10 mouse cellular contexts compared by ENCODE assay signal in genomic region chr1:72825921-72826320, GRCm38 (mm10). TPM values are rescaled to one million over a fixed set of nuclear protein-coding genes. Genes with fewer than 3 reads are reported as not detected.
DNase-seq lines count a peak whose midpoint lies in the region; ATAC-seq and TF ChIP-seq lines count a peak whose summit lies in the region.
"Had no signal": no experiment of that assay in that cellular context is flagged by ENCODE, and none has a peak within 500 bp of the region (broad histone marks: within the 10 kb centered on the region; RNA-seq: fewer than 3 reads in every experiment).

No protein-coding gene starts in this region.

- no peaks in the 10 kb centered on the region for H3K9me3 ChIP-seq in forebrain, embryonic 12.5 days
- H3K9me3 ChIP-seq in limb, embryonic 12.5 days: no peaks in the 10 kb centered on the region
- H3K9me3 ChIP-seq in stomach, embryonic 15.5 days: no peaks in the 10 kb centered on the region

- H3K36me3 ChIP-seq in liver, adult 2 months (ENCODE audit: control insufficient read depth, insufficient read depth, low read length): peaks cover 1% of the 10 kb centered on the region; the same call in 1 of the 2 replicates
- peaks cover 29% of the 10 kb centered on the region for H3K36me3 ChIP-seq in forebrain, embryonic 12.5 days (replicated peaks)
- 0 out of 2 replicates have a peak, but pooled peaks cover 11% of the 10 kb centered on the region for H3K36me3 ChIP-seq in limb, embryonic 12.5 days
- no peaks in the 10 kb centered on the region for H3K36me3 ChIP-seq in stomach, embryonic 15.5 days

- peak overlapping the region; percentile 38 for H3K4me3 ChIP-seq in liver, adult 2 months (ENCODE audit: insufficient read depth, low read depth, low read length)
- H3K4me3 ChIP-seq in forebrain, embryonic 12.5 days (replicated peaks): peak overlapping the region; percentile 88
- peak overlapping the region; percentile 80 for H3K4me3 ChIP-seq in limb, embryonic 12.5 days (replicated peaks)
- H3K4me3 ChIP-seq in stomach, embryonic 15.5 days (replicated peaks): peak overlapping the region; percentile 68

- ATAC-seq in forebrain, embryonic 12.5 days (ENCODE audit: low FRiP score): no peak
- ATAC-seq in limb, embryonic 12.5 days (ENCODE audit: insufficient number of reproducible peaks, insufficient read depth, low FRiP score, low TSS enrichment, low read depth): no peak
- no peak for ATAC-seq in stomach, embryonic 15.5 days (ENCODE audit: insufficient read depth, low FRiP score, low read depth)

- no peak overlapping the region for H3K27ac ChIP-seq in liver, adult 2 months (replicated peaks; ENCODE audit: insufficient read depth, low read depth, low read length)
- peak overlapping the region; percentile 95 for H3K27ac ChIP-seq in forebrain, embryonic 12.5 days
- peak overlapping the region; percentile 85 for H3K27ac ChIP-seq in limb, embryonic 12.5 days
- peak overlapping the region; percentile 51; the same call in 1 of the 2 replicates for H3K27ac ChIP-seq in stomach, embryonic 15.5 days

- peak overlapping the region; percentile 47 for H3K9ac ChIP-seq in liver, adult 2 months (ENCODE audit: low read depth, low read length)
- peak overlapping the region; percentile 91 for H3K9ac ChIP-seq in forebrain, embryonic 12.5 days
- H3K9ac ChIP-seq in limb, embryonic 12.5 days (replicated peaks): peak overlapping the region; percentile 76
- H3K9ac ChIP-seq in stomach, embryonic 15.5 days: no peak overlapping the region

- no peak for TF ChIP-seq POLR2A in liver, adult 2 months (IDR thresholded peaks at IDR 0.05; ENCODE audit: extremely low read depth, insufficient read depth, low read length)

- TF ChIP-seq CTCF in liver, adult 2 months (IDR thresholded peaks at IDR 0.05; ENCODE audit: low read depth, low read length): no peak

- H3K4me1 ChIP-seq in liver, adult 2 months (ENCODE audit: control insufficient read depth, insufficient read depth, low read length): no peaks in the 10 kb centered on the region
- peaks cover 37% of the 10 kb centered on the region for H3K4me1 ChIP-seq in forebrain, embryonic 12.5 days
- H3K4me1 ChIP-seq in limb, embryonic 12.5 days (replicated peaks): peaks cover 33% of the 10 kb centered on the region
- H3K4me1 ChIP-seq in stomach, embryonic 15.5 days: peaks cover 7% of the 10 kb centered on the region; the same call in 1 of the 2 replicates

- H3K4me2 ChIP-seq in forebrain, embryonic 12.5 days: peak overlapping the region; percentile 88
- peak overlapping the region; percentile 97 for H3K4me2 ChIP-seq in limb, embryonic 12.5 days
- peak overlapping the region; percentile 99 for H3K4me2 ChIP-seq in stomach, embryonic 15.5 days

- H3K27me3 ChIP-seq in liver, adult 2 months (ENCODE audit: control insufficient read depth, insufficient read depth, low read length): no peaks in the 10 kb centered on the region
- H3K27me3 ChIP-seq in forebrain, embryonic 12.5 days: no peaks in the 10 kb centered on the region
- H3K27me3 ChIP-seq in limb, embryonic 12.5 days: no peaks in the 10 kb centered on the region; the same call in 1 of the 2 replicates
- H3K27me3 ChIP-seq in stomach, embryonic 15.5 days (replicated peaks): no peaks in the 10 kb centered on the region

- no peaks in the 10 kb centered on the region for H3K79me2 ChIP-seq in liver, adult 2 months (ENCODE audit: control insufficient read depth, insufficient read depth, low read length)

- 24% methylated on average over 4 of the region's 4 CpGs for WGBS in liver, adult 2 months
- 4% methylated on average over 4 of the region's 4 CpGs for WGBS in forebrain, embryonic 12.5 days
- 2% methylated on average over 4 of the region's 4 CpGs for WGBS in limb, embryonic 12.5 days
- WGBS in stomach, embryonic 15.5 days: 26% methylated on average over 4 of the region's 4 CpGs

- peak; percentile 34 for DNase-seq in liver, adult 2 months (ENCODE audit: extremely low read depth, low read depth, low spot score)
- no peak for DNase-seq in liver
- no peak for DNase-seq in urinary bladder, postnatal 4 days (ENCODE audit: low spot score in 2 of 2)
- DNase-seq in right cerebral cortex, postnatal 10 days (ENCODE audit: low spot score in 2 of 2): no peak
- DNase-seq in gastrocnemius, postnatal 4 days (ENCODE audit: low spot score in 2 of 2): no peak
- DNase-seq: thymus, adult 18-20 months had no signal

RNA-seq across cellular contexts. Expression of gene Igfbp2, which starts 1.6 kb away (rescaled TPM):
- total RNA-seq in liver, adult 2 months (2014; rRNA removed): 500 and 747 TPM in 2 replicates
- polyA plus RNA-seq in liver, adult 2 months (2012; rRNA removed): 223 and 1,009 TPM in 2 replicates
- polyA plus RNA-seq in forebrain, embryonic 12.5 days (2016; fragmentation: Nextera tagmentation; extraction: Ambion mirVana): 427 and 524 TPM in 2 replicates
- polyA plus RNA-seq in limb, embryonic 12.5 days (2016; fragmentation: Nextera tagmentation; extraction: Ambion mirVana): 319 and 323 TPM in 2 replicates
- 404 and 428 TPM in 2 replicates for polyA plus RNA-seq in stomach, embryonic 15.5 days (2015; fragmentation: Nextera tagmentation; extraction: Ambion mirVana)
- total RNA-seq in gastrocnemius, postnatal 4 days (2021): 10 to 100 TPM; 45.6 to 56.5 TPM
- total RNA-seq: neutrophil, adult 5-6 weeks had no signal

RNA-seq across cellular contexts. Expression of gene Igfbp5, which starts 48.8 kb away (rescaled TPM):
- total RNA-seq in liver, adult 2 months (2014; rRNA removed): 2.2 and 3.0 TPM in 2 replicates
- 2.4 and 5.7 TPM in 2 replicates for polyA plus RNA-seq in liver, adult 2 months (2012; rRNA removed)
- 55.5 and 60.0 TPM in 2 replicates for polyA plus RNA-seq in forebrain, embryonic 12.5 days (2016; fragmentation: Nextera tagmentation; extraction: Ambion mirVana)
- polyA plus RNA-seq in limb, embryonic 12.5 days (2016; fragmentation: Nextera tagmentation; extraction: Ambion mirVana): 80.3 and 98.0 TPM in 2 replicates
- polyA plus RNA-seq in stomach, embryonic 15.5 days (2015; fragmentation: Nextera tagmentation; extraction: Ambion mirVana): 89.8 and 94.7 TPM in 2 replicates
- 100 to 1,000 TPM; 335 to 342 TPM for total RNA-seq in gastrocnemius, postnatal 4 days (2021)

Comparison
In these comparisons a context has a peak if more than half of its experiments do, and no peak if none do; other contexts are left out.
1. H3K4me3 ChIP-seq: peak in every context shown above with its lines; median percentile 88 in forebrain, embryonic 12.5 days; 80 in limb, embryonic 12.5 days; 68 in stomach, embryonic 15.5 days; 38 in liver, adult 2 months.